Mouse (Mus musculus) CH12.LX (cell line): ENCODE measurements around the gene Papola. TPM values are rescaled to one million over a fixed set of nuclear protein-coding genes. Genes with fewer than 3 reads are reported as not detected.

Experiments
- DNase-seq: peaks from one replicate; pipeline ENCODE4 v3.0.0-alpha.2; 2013; ENCODE audit errors: extremely low read depth
- H3K27ac ChIP-seq: 2 replicates; pipeline ENCODE4 v1.5.1; 2012; ENCODE audit warnings: low read depth, mild to moderate bottlenecking, control low read depth, moderate library complexity; ENCODE audit not compliant: insufficient read depth
- H3K27me3 ChIP-seq: replicated peaks from 2 replicates; pipeline ENCODE3; 2012; ENCODE audit warnings: inconsistent platforms
- H3K36me3 ChIP-seq, 2 experiments: replicated peaks in 1 of 2; 2 replicates each; pipeline versions ENCODE3 to v1.6.1; 2012; ENCODE audit warnings: inconsistent platforms in 1 of 2, low read length in 1 of 2, mild to moderate bottlenecking in 1 of 2, mixed read lengths in 1 of 2, moderate library complexity in 1 of 2; ENCODE audit not compliant: control insufficient read depth in 1 of 2, insufficient read depth in 1 of 2
- H3K4me1 ChIP-seq, 2 experiments: 2 replicates each; pipeline ENCODE4 v1.6.1; 2012; ENCODE audit warnings: inconsistent platforms in 1 of 2, moderate library complexity in 1 of 2; ENCODE audit not compliant: insufficient read depth in 2 of 2, control insufficient read depth in 1 of 2
- H3K4me2 ChIP-seq: 2 replicates; pipeline ENCODE4 v1.6.1; 2012; ENCODE audit warnings: low read depth, mild to moderate bottlenecking, control low read depth; ENCODE audit not compliant: poor library complexity, insufficient read depth, severe bottlenecking
- H3K4me3 ChIP-seq, 3 experiments: fragments of 150-350 bp in 1 of 3; sonication (generic) in 1 of 3; replicated peaks in 1 of 3; 2 replicates each; pipeline versions ENCODE3 to v1.5.1; 2011 to 2012; ENCODE audit warnings: low read depth in 2 of 3, low read length in 2 of 3, mild to moderate bottlenecking in 2 of 3, moderate library complexity in 2 of 3, control low read depth in 1 of 3, improper control_type of control experiment in 1 of 3, inconsistent platforms in 1 of 3, mixed read lengths in 1 of 3; ENCODE audit not compliant: poor library complexity in 1 of 3
- H3K79me2 ChIP-seq: replicated peaks from 2 replicates; pipeline ENCODE4 v1.6.1; 2012; ENCODE audit warnings: mild to moderate bottlenecking, moderate library complexity; ENCODE audit not compliant: control insufficient read depth, poor library complexity, insufficient read depth, severe bottlenecking; ENCODE audit errors: extremely low read depth
- H3K9ac ChIP-seq: 2 replicates; pipeline ENCODE4 v1.6.1; 2012; ENCODE audit warnings: low read depth, mild to moderate bottlenecking, control low read depth, moderate library complexity; ENCODE audit not compliant: insufficient read depth
- H3K9me3 ChIP-seq: replicated peaks from 2 replicates; pipeline ENCODE3; 2012; ENCODE audit warnings: low read length, inconsistent platforms, mixed read lengths
- BHLHE40 ChIP-seq: IDR thresholded peaks from 2 replicates; pipeline ENCODE4 v1.6.1; 2011; ENCODE audit warnings: mild to moderate bottlenecking, low read depth, low read length, improper control_type of control experiment
- CHD2 ChIP-seq: IDR thresholded peaks from 2 replicates; pipeline ENCODE4 v1.6.1; 2011; ENCODE audit warnings: low read length, improper control_type of control experiment
- E2F4 ChIP-seq: IDR thresholded peaks from 2 replicates; pipeline ENCODE4 v1.6.1; 2011; ENCODE audit warnings: low read depth, low read length, improper control_type of control experiment; ENCODE audit not compliant: insufficient replicate concordance
- EP300 ChIP-seq: IDR thresholded peaks from 2 replicates; pipeline ENCODE4 v1.6.1; 2011; ENCODE audit warnings: low read length, improper control_type of control experiment
- ETS1 ChIP-seq: conservative IDR thresholded peaks from 2 replicates; pipeline ENCODE4 v1.6.1; 2012; ENCODE audit warnings: low read depth, mild to moderate bottlenecking, inconsistent platforms, low read length, improper control_type of control experiment, moderate library complexity
- HCFC1 ChIP-seq: IDR thresholded peaks from 2 replicates; pipeline ENCODE4 v1.6.1; 2012; ENCODE audit warnings: low read depth, mild to moderate bottlenecking, inconsistent platforms, low read length, improper control_type of control experiment
- IRF4 ChIP-seq: IDR thresholded peaks from 2 replicates; pipeline ENCODE4 v1.6.1; 2014; ENCODE audit warnings: low read depth, mild to moderate bottlenecking, inconsistent platforms, low read length, improper control_type of control experiment
- KAT2A ChIP-seq: IDR thresholded peaks from 2 replicates; pipeline ENCODE4 v1.6.1; 2012; ENCODE audit warnings: low read length, improper control_type of control experiment, inconsistent platforms; ENCODE audit not compliant: insufficient replicate concordance
- MEF2A ChIP-seq: IDR thresholded peaks from 2 replicates; pipeline ENCODE4 v1.6.1; 2014; ENCODE audit warnings: low read depth, mild to moderate bottlenecking, inconsistent platforms, low read length, improper control_type of control experiment, borderline replicate concordance
- MYC ChIP-seq: IDR thresholded peaks from 2 replicates; pipeline ENCODE4 v1.6.1; 2011; ENCODE audit warnings: low read depth, mild to moderate bottlenecking, improper control_type of control experiment, low read length
- NELFE ChIP-seq: IDR thresholded peaks from 2 replicates; pipeline ENCODE4 v1.6.1; 2011; ENCODE audit warnings: low read depth, low read length, improper control_type of control experiment
- NRF1 ChIP-seq: IDR thresholded peaks from 2 replicates; pipeline ENCODE4 v1.6.1; 2014; ENCODE audit warnings: low read depth, mild to moderate bottlenecking, inconsistent platforms, low read length, improper control_type of control experiment, moderate library complexity
- POLR2A ChIP-seq: IDR thresholded peaks from 2 replicates; pipeline ENCODE4 v1.6.1; 2011; ENCODE audit warnings: low read depth, mild to moderate bottlenecking, improper control_type of control experiment, low read length
- RAD21 ChIP-seq: IDR thresholded peaks from 2 replicates; pipeline ENCODE4 v1.6.1; 2011; ENCODE audit warnings: low read depth, mild to moderate bottlenecking, low read length, improper control_type of control experiment, moderate library complexity
- RCOR1 ChIP-seq: conservative IDR thresholded peaks from 2 replicates; pipeline ENCODE4 v1.6.1; 2012; ENCODE audit warnings: low read depth, mild to moderate bottlenecking, inconsistent platforms, low read length, improper control_type of control experiment
- SIN3A ChIP-seq: IDR thresholded peaks from 2 replicates; pipeline ENCODE4 v1.6.1; 2012; ENCODE audit warnings: low read length, improper control_type of control experiment, inconsistent platforms
- TCF12 ChIP-seq: IDR thresholded peaks from 2 replicates; pipeline ENCODE4 v1.6.1; 2014; ENCODE audit warnings: low read depth, mild to moderate bottlenecking, inconsistent platforms, low read length, improper control_type of control experiment
- ZNF384 ChIP-seq: IDR thresholded peaks from 2 replicates; pipeline ENCODE4 v1.6.1; 2012; ENCODE audit warnings: low read depth, low read length, improper control_type of control experiment, inconsistent platforms
- dilution Hi-C: fragments of 300-500 bp; cut with MboI; formaldehyde crosslinking; loops from 2 replicates; pipeline ENCODE4 v1.14.3; 2020; ENCODE audit warnings: low sequenced_read_pairs; ENCODE audit not compliant: extremely low pct_unique_long_range_greater_than_20kb, extremely low pct_ligation_motif_present
- in situ Hi-C: fragments of 300-500 bp; cut with MboI; formaldehyde crosslinking; loops from 3 replicates; pipeline ENCODE4 v1.14.3; 2019; ENCODE audit warnings: low sequenced_read_pairs, low pct_ligation_motif_present, low pct_unique_long_range_greater_than_20kb, mixed read lengths
- polyA plus RNA-seq: library from polyadenylated mRNA; unstranded; fragments of >175 nt; gene quantifications from 2 replicates; pipeline ENCODE4 v1.2.1, GENCODE M21; 2012; ENCODE audit warnings: low read depth; ENCODE audit not compliant: insufficient read length
- total RNA-seq, 2 experiments: library from RNA; depleted of rRNA; stranded (reverse); fragments of 300-350 nt in 1 of 2; fragments of >200 nt in 1 of 2; gene quantifications; 2 replicates each; pipeline ENCODE4 v1.2.3; 2012 to 2014

Papola gene
- total and polyA plus RNA-seq, 3 experiments: 100.0 to 150 (median 111) TPM

DNA sequence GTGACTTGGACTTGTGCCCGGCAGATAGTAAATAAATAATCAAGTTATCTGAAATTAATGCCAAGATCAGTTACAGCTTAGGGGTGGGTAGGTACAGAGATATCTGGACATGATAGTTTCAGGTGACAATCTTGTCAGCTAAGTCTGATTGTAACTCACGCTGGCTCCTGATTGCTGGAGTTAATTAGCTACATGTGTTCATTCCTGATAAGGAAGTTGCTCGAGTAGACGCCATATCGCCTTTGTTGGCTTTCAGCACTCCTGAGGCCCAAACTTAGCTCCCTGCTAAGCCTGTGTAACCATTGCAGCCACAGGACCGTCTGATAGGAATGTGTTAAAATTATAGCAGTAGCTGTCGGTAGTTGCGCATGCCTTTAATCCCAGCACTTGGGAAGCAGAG, 40.2 kb downstream of the Papola start:
- no peaks in the 10 kb centered on the region for H3K9me3 ChIP-seq
- no peak for DNase-seq
- H3K9ac ChIP-seq: no peak overlapping the region
- H3K79me2 ChIP-seq: 0 out of 2 replicates have a peak, but pooled peaks cover 3% of the 10 kb centered on the region
- no peaks in the 10 kb centered on the region for H3K27me3 ChIP-seq
- no peak overlapping the region for H3K4me2 ChIP-seq
- in situ Hi-C loops: no loop called here
- no peaks in the 10 kb centered on the region for H3K4me1 ChIP-seq
- dilution Hi-C loops: no loop called here
- no peak overlapping the region for H3K27ac ChIP-seq
- H3K36me3 ChIP-seq: peaks cover 83 to 97% of the 10 kb centered on the region in 2 experiments
- no peak overlapping the region for H3K4me3 ChIP-seq
- no peak for TF ChIP-seq ZNF384
- TF ChIP-seq E2F4: no peak
- no peak for TF ChIP-seq NELFE
- TF ChIP-seq TCF12: no peak
- TF ChIP-seq IRF4: no peak
- no peak for TF ChIP-seq CHD2
- TF ChIP-seq RAD21: no peak
- no peak for TF ChIP-seq HCFC1
- TF ChIP-seq ETS1: no peak
- TF ChIP-seq MEF2A: no peak

GRCm38 (mm10) chr12:105825266-105825665, 40.8 kb downstream of the Papola start:
- Histone ChIP-seq H3K4me3 (no peak overlapping the region), H3K27me3 (no peaks in the 10 kb centered on the region), H3K9me3 (no peaks in the 10 kb centered on the region), H3K9ac (no peak overlapping the region), H3K27ac (no peak overlapping the region)
- DNase-seq: no peak
- dilution Hi-C loops: no loop called here
- TF ChIP-seq EP300 (no peak), NRF1 (no peak), SIN3A (no peak), E2F4 (no peak), MYC (no peak), KAT2A (no peak), RCOR1 (no peak), HCFC1 (no peak), ETS1 (no peak), BHLHE40 (no peak), POLR2A (no peak)
- TF ChIP-seq, all 38 proteins: peak for 0
- H3K36me3 ChIP-seq: peaks cover 82 to 97% of the 10 kb centered on the region in 2 experiments
- no peaks in the 10 kb centered on the region for H3K4me1 ChIP-seq
- in situ Hi-C loops: no loop called here
- H3K4me2 ChIP-seq: no peak overlapping the region
- 0 out of 2 replicates have a peak, but pooled peaks cover 3% of the 10 kb centered on the region for H3K79me2 ChIP-seq
